Mouse (Mus musculus) lung, embryonic 16.5 days (tissue): ENCODE measurements around the gene Steap2. TPM values are rescaled to one million over a fixed set of nuclear protein-coding genes. Genes with fewer than 3 reads are reported as not detected.

Experiments
- ATAC-seq: fragments of 200-750 bp; cut with Nextera tagmentation; 2 replicates; pipeline ENCODE4 v1.8.0; 2017; ENCODE audit warnings: low read depth, mild to moderate bottlenecking, moderate library complexity
- H3K27ac ChIP-seq: fragments of 300-500 bp; sonication (generic); 2 replicates; pipeline ENCODE4 v1.5.1; 2014; ENCODE audit warnings: mild to moderate bottlenecking, control low read depth, low read length
- H3K27me3 ChIP-seq: fragments of 300-500 bp; sonication (generic); 2 replicates; pipeline ENCODE4 v1.6.1; 2014; ENCODE audit warnings: low read depth, low read length, mixed read lengths; ENCODE audit not compliant: control insufficient read depth, insufficient read depth
- H3K36me3 ChIP-seq: fragments of 300-500 bp; sonication (generic); 2 replicates; pipeline ENCODE4 v1.6.1; 2014; ENCODE audit warnings: low read length; ENCODE audit not compliant: control insufficient read depth, insufficient read depth
- H3K4me1 ChIP-seq: fragments of 300-500 bp; sonication (generic); replicated peaks from 2 replicates; pipeline ENCODE4 v1.6.1; 2014; ENCODE audit warnings: low read length, mixed read lengths; ENCODE audit not compliant: control insufficient read depth, insufficient read depth
- H3K4me2 ChIP-seq: fragments of 300-500 bp; sonication (generic); 2 replicates; pipeline ENCODE4 v1.6.1; 2014; ENCODE audit warnings: low read depth, low read length, control low read depth
- H3K4me3 ChIP-seq: fragments of 300-500 bp; sonication (generic); 2 replicates; pipeline ENCODE4 v1.5.1; 2014; ENCODE audit warnings: mild to moderate bottlenecking, low read length, control low read depth
- H3K9ac ChIP-seq: fragments of 300-500 bp; sonication (generic); 2 replicates; pipeline ENCODE4 v1.6.1; 2014; ENCODE audit warnings: low read length, control low read depth
- H3K9me3 ChIP-seq: fragments of 300-500 bp; sonication (generic); 2 replicates; pipeline ENCODE4 v1.6.1; 2016; ENCODE audit warnings: low read length; ENCODE audit not compliant: control insufficient read depth
- whole genome bisulfite sequencing: fragments of 180-500 bp; shearing (Covaris S2); extraction: QIAGEN DNeasy Blood & Tissue Kit; methylation state at CpG from one replicate; pipeline ENCODE4 v1.1.7; 2014; 5-methylcytosine and 5-hydroxymethylcytosine counted together
- polyA plus RNA-seq: library from polyadenylated mRNA; unstranded; fragments of >200 nt; fragmentation: Nextera tagmentation; extraction: Ambion mirVana; gene quantifications from 2 replicates; pipeline ENCODE4 v1.2.1, GENCODE M21; 2015

The Steap2 gene
- polyA plus RNA-seq, 1 experiment from 2014 or later = 4.3 TPM

GRCm38 (mm10) chr5:5683292-5683691 lies 11.1 kb downstream of the Steap2 start:
- Histone ChIP-seq H3K27me3 (no peaks in the 10 kb centered on the region), H3K9ac (no peak overlapping the region), H3K4me1 (no peaks in the 10 kb centered on the region), H3K4me3 (no peak overlapping the region), H3K4me2 (no peak overlapping the region), H3K36me3 (no peaks in the 10 kb centered on the region), H3K9me3 (no peaks in the 10 kb centered on the region), H3K27ac (no peak overlapping the region)
- ATAC-seq = no peak
- 62% methylated on average over 4 of the region's 4 CpGs for WGBS

GRCm38 (mm10) chr5:5679459-5679858 lies 14.9 kb downstream of the Steap2 start:
- Histone ChIP-seq H3K4me2 (no peak overlapping the region), H3K9me3 (no peaks in the 10 kb centered on the region), H3K27me3 (no peaks in the 10 kb centered on the region), H3K4me1 (no peaks in the 10 kb centered on the region), H3K36me3 (no peaks in the 10 kb centered on the region), H3K4me3 (no peak overlapping the region), H3K27ac (no peak overlapping the region), H3K9ac (no peak overlapping the region)
- no peak for ATAC-seq

GRCm38 (mm10) chr5:5676082-5676481 lies 18.3 kb downstream of the Steap2 start:
- ATAC-seq = no peak
- Histone ChIP-seq H3K27ac (no peak overlapping the region), H3K9ac (no peak overlapping the region), H3K4me2 (no peak overlapping the region), H3K4me3 (no peak overlapping the region), H3K9me3 (no peaks in the 10 kb centered on the region), H3K27me3 (no peaks in the 10 kb centered on the region), H3K36me3 (no peaks in the 10 kb centered on the region), H3K4me1 (no peaks in the 10 kb centered on the region)
- WGBS = 81% methylated on average over 3 of the region's 3 CpGs

GRCm38 (mm10) chr5:5668920-5669319 lies 25.5 kb downstream of the Steap2 start:
- Histone ChIP-seq H3K27ac (no peak overlapping the region), H3K4me2 (no peak overlapping the region), H3K36me3 (no peaks in the 10 kb centered on the region), H3K9ac (no peak overlapping the region), H3K27me3 (no peaks in the 10 kb centered on the region), H3K4me1 (no peaks in the 10 kb centered on the region), H3K4me3 (no peak overlapping the region), H3K9me3 (no peaks in the 10 kb centered on the region)
- no peak for ATAC-seq
- WGBS = 56% methylated on average over 7 of the region's 7 CpGs

GRCm38 (mm10) chr5:5664371-5664926 lies 29.9 kb downstream of the Steap2 start:
- ATAC-seq = no peak
- WGBS = 41% methylated on average over 6 of the region's 6 CpGs

GRCm38 (mm10) chr5:5663655-5664370 lies 30.6 kb downstream of the Steap2 start, which contains the start of gene Cfap69:
Cfap69 (minus strand) TSS chr5:5664239.
- Histone ChIP-seq H3K4me3 (peak within 1 kb of the TSS; percentile 78), H3K9me3 (no peaks in the 10 kb centered on the region), H3K27me3 (no peaks in the 10 kb centered on the region), H3K4me2 (peak within 1 kb of the TSS; percentile 99), H3K9ac (peak within 1 kb of the TSS; percentile 72), H3K4me1 (peaks cover 3% of the 10 kb centered on the region; the same call in 1 of the 2 replicates), H3K36me3 (no peaks in the 10 kb centered on the region), H3K27ac (no peak within 1 kb of the TSS)
- WGBS = 0% methylated on average over 46 of the region's 48 CpGs
- ATAC-seq = peak; percentile 97

More at GRCm38 (mm10) chr5:5664371-5664926, 29.9 kb downstream of the Steap2 start:
- peak overlapping the region; percentile 72 for H3K9ac ChIP-seq
- peaks cover 3% of the 10 kb centered on the region; the same call in 1 of the 2 replicates for H3K4me1 ChIP-seq
- H3K9me3 ChIP-seq = no peaks in the 10 kb centered on the region
- H3K4me2 ChIP-seq = peak overlapping the region; percentile 99
- H3K27me3 ChIP-seq = no peaks in the 10 kb centered on the region
- peak overlapping the region; percentile 78 for H3K4me3 ChIP-seq
- H3K27ac ChIP-seq = no peak overlapping the region
- no peaks in the 10 kb centered on the region for H3K36me3 ChIP-seq

GRCm38 (mm10) chr5:5663057-5663456 lies 31.3 kb downstream of the Steap2 start:
- Histone ChIP-seq H3K4me2 (peak overlapping the region; percentile 99), H3K9ac (peak overlapping the region; percentile 72; the same call in 1 of the 2 replicates), H3K4me3 (peak overlapping the region; percentile 78), H3K27me3 (no peaks in the 10 kb centered on the region), H3K4me1 (peaks cover 3% of the 10 kb centered on the region; the same call in 1 of the 2 replicates), H3K36me3 (no peaks in the 10 kb centered on the region), H3K27ac (no peak overlapping the region), H3K9me3 (no peaks in the 10 kb centered on the region)
- ATAC-seq = peak; percentile 45; the same call in 1 of the 2 replicates
- 36% methylated on average over 6 of the region's 6 CpGs for WGBS

- Histone ChIP-seq H3K27ac (no peak overlapping the region), H3K27me3 (no peaks in the 10 kb centered on the region), H3K4me2 (no peak overlapping the region), H3K36me3 (no peaks in the 10 kb centered on the region), H3K4me1 (peaks cover 3% of the 10 kb centered on the region; the same call in 1 of the 2 replicates), H3K9ac (no peak overlapping the region), H3K9me3 (no peaks in the 10 kb centered on the region), H3K4me3 (no peak overlapping the region)
- ATAC-seq = no peak
- 48% methylated on average over 2 of the region's 2 CpGs for WGBS
These were observed 35.7 kb downstream of the Steap2 start for GRCm38 (mm10) chr5:5658680-5659079.

GRCm38 (mm10) chr5:5657932-5658331 lies 36.4 kb downstream of the Steap2 start:
- Histone ChIP-seq H3K27me3 (no peaks in the 10 kb centered on the region), H3K27ac (no peak overlapping the region), H3K9ac (no peak overlapping the region), H3K4me1 (no peaks in the 10 kb centered on the region), H3K36me3 (no peaks in the 10 kb centered on the region), H3K4me2 (no peak overlapping the region), H3K9me3 (no peaks in the 10 kb centered on the region), H3K4me3 (no peak overlapping the region)
- no peak for ATAC-seq
- 75% methylated on average over 2 of the region's 2 CpGs for WGBS
